Mouse (Mus musculus) urinary bladder, postnatal 14 days (tissue): ENCODE measurements around the gene Irak3.
A peak's percentile ranks its signal among the peaks of the same experiment; 100 is the strongest.
"Not testable (repeated sequence)": the region's sequence is repeated elsewhere in the genome, so short reads cannot be mapped to it uniquely, and the experiment has no call there.

Experiments used
- DNase-seq: peaks from one replicate; pipeline ENCODE4 v3.0.0; 2021; ENCODE audit warnings: low spot score

Irak3 gene

DNA sequence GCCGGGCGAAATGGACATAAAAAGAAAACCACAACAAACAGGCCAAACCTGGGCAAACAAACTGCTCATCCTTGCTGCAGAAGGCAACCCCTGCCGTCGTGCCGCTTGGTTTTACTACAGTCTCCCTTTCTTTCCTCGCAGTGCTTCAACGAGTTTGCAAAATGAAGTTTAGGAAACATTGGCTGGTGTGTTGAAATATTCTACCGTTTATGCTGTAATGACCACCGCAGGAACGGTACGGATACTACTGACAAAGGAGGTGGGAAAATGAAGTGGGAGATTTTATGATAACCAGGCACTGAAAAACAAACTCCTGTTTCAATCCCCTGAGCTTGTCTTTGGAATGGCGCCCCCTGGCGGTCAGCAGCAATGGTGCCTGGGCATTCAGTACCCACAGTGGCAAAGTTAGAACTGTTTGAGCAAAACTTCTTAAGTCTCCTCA lies at the start of gene Irak3:
Gene Irak3, minus strand, starts transcription at position 170 of the 442 bp plus-strand sequence.
- DNase-seq = peak; percentile 87

DNA sequence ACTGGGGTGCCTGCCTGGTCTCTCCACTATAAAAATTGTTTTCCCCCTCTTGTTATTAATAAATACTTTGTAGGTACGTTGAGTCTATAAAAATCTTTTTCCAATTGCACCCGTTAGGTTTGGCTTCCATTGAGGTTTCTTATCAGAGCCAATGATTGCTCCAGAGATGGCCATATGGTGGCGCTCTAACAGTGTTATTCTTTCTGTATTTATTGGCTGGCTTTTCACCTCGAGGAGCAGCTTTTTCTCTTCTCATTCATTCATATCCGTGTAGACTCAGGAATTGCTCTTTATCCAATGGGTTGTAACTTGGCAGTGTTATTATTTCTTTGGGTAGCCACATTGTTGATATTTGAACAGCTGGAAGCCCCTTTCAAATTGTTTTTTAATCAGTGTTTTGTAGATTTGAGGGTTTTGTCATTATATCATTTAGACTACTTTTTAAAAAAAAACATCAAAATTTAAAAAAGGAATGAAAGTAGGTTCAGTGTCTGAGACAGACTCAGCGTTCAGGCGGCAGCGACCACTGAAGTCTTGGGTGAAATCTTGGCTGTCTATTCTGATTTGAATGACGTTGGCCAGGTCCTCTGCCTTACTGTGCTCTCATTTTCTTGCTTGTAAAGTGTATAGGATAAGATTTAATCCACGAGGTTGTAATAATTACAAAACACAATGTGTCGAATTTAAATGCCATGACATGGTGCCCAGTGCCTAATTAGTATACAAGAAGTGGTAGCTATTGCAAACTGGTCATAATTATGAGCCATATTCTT lies 49.2 kb upstream of the Irak3 start:
- no peak for DNase-seq

DNA sequence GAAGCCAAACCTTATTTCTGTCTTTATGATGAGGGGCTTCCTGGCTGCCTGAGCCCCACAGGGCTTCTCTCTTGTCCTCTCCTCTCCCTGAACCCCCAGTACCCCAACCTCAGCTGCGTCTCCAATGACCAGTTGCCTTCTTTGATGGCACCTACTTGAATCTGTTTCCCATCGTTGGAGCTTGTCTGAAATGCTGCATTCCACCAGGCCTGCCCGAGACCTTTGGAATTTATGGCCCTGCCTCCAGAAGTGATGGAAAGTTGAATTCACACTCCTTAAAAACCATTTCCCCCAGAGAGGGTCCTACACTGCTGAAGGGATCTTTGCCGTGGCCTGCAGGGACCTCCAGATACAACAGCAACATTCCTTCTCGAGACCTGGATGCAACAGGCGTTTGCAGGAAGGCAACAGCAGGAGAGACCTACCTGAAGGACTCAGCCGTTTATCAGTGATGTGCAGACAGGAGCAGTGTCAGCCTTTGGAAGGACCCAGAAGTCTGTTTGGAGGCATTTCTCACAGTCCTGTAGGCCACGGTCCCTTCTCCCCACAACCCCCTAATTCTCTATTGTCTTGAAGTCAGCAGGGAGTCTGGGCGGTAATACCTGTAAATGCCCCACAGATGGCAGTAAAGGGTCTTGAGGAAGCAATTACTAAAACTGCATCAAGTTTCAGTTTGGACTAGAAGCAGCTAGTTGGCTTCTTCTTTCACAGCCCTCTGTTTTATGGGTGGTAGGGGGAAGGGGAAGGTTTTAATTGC lies 45.2 kb upstream of the Irak3 start:
- peak; percentile 43 for DNase-seq

DNA sequence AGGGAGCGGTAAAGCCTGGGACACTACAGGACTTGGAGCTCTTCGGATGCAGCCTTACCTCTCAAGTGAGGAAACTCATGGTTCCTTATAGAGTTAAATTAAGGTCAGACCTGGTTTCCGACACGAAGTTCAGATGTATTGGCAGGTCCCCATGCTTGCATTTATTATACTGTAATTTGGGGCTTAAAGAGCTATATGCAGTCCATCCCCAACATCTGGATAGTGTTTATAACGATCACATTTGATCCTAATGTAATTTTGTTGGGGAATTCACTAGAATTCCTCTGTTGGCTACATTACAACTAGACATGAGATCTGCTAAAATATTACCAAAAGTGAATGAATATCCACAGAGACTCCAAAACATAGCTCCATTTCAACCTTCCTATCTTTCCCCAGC lies 43.8 kb upstream of the Irak3 start:
- no peak for DNase-seq

DNA sequence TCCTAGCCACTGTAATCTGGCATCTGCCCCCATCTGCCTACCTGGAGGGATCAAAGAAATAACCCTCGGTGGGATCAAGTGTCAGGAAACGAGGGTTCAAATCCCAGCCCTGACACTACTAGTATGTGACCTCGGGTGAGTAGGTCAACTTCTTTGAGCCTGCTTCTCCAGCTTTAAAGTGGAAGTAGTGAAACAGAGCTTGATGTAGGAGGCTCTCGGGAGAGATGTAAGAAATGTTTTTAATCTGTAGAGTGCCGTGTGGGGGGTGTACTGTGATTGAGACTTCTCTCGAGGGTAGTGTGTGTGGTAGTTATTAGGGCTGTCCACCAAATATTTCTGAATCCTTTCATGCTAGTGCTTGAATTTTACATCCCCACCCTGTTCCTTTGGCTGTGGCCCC lies 40.5 kb upstream of the Irak3 start:
- DNase-seq = no peak

DNA sequence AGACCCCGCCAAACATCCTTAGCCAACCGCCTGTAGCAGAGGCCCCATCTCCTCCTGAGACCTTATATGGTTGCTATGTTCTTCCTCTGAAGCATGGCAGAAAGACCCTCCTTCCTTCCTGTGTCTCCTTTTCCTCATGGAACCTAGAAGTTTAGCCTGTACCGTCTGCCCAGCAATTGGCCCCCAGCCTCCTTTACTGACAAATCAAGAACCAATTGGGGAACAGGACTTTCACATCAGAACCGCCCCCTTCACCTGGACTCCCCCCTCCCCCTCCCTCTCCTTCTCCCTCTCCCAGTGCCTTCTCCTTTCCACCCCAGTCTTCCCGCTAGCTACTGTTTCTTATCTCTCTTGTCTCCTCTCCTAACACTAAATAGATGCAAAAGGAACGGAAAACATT lies 37.5 kb upstream of the Irak3 start:
- DNase-seq = no peak

DNA sequence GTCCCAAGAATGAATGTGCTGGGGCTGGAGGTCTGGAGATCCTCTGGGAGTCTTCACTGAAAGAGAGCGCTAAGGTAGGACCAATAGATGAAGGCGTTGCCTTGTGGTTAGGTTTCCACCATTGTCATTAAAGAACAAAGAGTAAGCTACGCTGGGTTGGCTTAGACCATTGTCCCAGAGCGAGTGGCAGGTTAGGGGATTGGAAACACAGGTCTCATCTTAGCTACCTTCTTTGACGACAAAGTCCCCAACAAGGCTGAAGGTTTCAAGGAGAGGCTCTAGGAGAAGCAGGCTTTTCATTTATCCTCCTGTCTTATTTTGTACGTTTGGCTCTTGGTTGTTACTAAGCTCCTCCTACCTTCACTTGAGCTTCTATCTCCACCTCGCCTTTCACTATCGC lies 36.3 kb upstream of the Irak3 start:
- no peak for DNase-seq

DNA sequence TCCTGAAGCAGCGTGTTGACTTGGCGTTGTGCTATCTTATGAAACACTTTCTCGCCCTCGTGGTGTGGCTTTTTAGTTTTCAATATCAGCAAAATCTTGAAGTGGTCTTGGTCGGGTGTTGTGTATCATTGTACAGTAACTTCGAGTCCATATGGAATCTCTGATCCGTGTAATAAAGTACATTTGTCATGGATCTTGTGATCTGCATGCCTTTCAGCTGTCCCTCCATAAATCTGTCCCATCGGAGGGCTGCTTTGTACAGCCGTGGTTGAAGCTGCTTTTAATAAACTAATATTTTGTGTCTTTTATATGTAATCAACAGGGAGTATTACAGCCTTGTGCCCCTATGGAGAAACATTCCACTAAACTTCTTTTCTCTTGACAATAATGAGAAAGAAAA lies 34.9 kb upstream of the Irak3 start:
- DNase-seq = no peak

DNA sequence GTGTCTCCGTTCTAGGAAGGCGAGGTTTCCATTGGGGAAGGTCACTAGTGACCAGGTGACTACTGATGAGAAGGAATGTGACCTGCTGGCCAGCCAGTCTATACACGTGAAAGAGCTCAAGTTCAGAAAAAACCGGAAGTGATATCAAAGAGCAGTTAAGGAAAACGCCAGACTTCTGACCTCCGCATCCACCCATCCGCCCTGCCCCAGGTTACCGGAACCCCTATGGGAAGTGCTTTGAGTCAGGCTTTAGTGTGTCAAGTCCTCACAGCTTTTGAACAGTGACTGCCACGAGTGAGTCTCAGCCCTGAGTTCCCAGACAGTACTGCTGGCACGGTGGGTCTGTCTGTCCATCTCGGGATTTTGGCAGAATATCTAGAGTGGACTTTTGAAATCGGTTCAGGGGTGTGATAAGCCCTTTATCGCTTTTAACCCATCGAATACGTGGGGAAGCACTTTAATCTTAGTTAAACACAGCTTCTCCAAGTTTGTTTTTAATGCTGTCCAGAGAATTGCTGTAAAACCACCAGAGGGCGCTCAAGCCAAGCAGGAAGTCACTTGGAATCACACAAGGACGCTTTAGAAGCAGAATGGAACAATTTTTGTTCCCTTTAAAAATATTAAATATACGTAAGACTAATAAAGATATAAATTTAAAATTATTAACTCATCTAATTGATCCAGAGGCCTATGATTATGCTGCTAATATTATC lies 31.9 kb upstream of the Irak3 start:
- DNase-seq = peak; percentile 60

DNA sequence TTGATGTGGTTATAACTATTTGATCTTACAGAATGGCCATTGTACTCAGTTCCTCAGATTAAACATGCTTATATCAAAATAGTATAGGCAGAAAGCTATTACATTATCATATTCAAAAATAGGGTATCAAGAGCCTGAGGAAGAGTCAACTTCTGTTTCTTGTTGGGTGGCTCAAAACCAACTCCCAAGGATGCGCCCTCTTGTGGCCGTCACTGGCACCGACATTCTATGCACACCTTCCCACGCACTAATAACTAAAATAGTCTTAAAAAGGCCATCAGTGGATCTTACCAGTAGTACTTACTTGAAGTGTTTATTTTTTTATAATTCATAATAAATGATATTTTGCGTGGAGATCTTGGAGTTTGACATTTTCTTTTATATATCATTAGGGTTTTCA lies 29.8 kb upstream of the Irak3 start:
- DNase-seq = peak; percentile 75

DNA sequence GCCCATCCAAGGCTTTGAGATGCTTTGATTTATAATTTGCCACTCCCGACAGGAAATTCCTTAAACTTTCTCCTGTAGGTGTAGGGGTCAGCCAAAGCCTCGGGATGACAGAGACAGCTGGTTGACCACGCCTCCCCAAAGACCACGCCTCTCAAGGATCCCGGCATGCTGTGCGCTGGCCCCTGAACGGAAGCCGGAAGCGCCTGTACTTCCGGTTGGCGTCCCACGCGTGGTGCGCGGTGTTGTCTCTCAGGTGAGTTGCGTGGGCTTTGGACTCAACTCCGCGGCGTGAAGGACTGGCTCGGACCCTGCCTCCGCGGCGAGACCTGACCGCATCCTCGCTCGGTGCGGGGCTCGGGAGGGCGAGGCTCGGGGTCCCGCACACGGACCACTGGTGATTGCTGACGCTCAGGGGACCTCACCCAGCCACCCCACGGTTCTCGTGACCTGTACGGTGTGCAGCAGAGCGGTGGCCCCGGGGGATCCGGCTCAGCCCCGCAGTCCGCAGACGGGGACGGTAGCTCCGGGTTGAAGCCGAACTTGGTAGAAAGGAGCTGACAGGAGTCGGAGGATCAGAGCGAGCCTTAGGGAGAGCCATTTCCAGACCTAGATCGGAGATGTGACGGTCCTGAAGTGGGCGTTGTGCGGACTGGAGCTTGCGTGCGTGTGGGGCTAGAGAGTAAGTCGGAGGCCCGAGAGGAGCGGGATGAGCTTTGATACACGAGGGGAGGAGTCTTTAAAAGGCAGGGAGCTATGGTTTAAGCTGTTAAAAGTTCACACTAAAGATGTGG lies 25.1 kb upstream of the Irak3 start, which contains the start of gene Llph:
Gene Llph, plus strand, starts transcription at position 200 of the 791 bp plus-strand sequence.
- DNase-seq = peak; percentile 90

DNA sequence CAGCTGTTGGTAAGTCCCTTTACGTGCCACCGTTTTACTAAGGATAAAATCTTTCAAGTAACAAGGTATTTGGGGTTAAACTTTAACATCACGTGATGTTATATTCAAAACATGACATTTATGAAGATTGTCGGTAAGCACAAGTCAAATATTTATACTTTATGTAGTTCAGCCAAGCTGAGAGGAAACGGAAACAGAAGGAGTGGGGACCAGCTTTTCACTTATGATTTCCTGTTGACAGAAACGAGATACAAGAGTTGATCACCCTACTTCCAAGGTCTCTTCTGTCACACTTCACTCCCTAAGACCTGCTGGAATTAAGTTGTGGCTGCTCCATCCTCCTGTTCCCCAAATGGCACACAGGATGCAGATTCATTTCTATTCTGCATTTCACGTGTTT lies 18.8 kb upstream of the Irak3 start:
- no peak for DNase-seq

DNA sequence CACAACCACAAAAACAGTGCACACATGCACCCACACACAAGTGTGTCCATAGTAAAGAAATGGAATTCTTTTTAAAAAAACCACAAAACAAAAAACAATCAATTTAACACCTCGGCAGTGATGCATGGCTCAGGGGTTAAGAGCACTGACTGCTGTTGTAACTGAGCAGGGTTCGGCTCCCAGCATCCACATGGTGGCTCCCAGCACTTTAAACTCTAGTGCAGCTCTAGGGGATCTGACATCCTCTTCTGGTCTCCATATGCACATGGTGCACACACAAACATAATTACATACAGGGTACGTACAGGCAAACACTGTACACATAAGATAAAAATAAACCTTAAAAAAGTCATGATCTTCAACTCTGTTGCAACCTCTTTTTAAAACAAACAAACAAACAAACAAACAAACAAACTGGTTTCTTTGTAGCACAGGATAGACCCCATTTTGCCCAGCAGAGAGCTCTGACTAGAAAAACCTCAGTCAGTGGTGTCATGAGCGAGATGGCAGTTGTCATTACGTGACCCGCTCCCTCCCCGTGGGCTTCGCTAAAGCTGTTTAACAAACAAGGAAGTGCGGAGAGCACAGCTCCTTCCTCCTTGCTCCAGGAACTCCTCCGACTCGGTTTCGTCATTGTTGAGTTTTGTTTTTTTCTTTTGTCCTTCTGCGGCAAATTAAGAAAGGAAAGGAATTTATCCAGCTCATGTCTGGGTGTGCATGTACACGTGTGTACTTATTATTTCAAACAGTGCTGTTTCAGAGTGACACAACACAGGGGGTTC lies 17.8 kb upstream of the Irak3 start:
- DNase-seq = peak; percentile 16

DNA sequence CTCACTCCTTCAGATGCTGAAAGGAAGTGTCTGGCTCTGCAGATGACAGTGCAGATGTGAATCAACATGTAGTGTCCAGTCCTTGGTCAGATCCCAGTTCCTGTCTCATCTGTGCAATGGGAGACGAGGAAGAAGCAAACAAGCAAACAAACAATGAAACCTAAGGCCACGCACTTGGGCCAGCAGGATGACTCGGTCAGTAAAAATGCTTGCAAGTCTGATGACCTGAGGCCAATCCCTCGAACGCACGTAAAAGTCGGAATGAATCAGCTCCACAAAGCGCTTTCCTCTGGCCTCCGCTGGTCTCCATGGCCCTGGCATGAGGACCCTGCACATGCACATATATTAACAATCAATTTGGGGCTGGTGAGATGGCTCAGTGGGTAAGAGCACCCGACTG lies 17.1 kb upstream of the Irak3 start:
- DNase-seq = no peak

DNA sequence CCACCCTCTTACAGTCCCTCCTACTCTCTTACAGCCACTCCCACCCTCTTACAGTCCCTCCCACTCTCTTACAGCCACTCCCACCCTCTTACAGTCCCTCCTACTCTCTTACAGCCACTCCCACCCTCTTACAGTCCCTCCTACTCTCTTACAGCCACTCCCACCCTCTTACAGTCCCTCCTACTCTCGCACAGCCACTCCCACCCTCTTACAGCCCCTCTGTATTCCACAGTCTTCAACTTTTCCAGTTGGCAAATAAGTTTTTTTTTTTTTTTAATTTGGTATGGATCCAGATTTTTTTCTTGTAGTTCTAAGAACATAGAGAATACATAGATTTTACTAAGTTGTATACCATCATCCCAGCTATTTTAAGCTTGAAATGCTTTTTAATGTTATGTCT lies 15.2 kb upstream of the Irak3 start:
- not testable (repeated sequence) for DNase-seq

DNA sequence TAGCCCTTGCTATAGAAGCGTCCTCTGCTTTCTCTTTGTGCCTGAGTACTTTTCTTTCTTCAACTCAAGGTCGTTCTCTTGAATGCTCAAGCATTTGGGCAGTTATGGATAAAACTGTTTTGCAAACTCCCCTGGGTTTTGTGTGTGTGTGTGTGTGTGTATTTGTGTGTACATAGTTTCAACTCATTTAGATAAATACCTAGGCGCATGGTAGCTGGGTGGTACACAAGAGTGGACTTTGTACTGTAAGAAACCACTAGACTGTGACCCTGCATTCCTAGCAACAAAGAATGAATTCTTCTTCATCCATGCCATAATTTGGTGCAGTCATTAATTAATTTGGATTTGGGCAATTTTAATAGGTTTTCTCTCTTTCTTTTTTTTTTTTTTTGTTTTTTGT lies 8.2 kb upstream of the Irak3 start:
- DNase-seq = no peak

DNA sequence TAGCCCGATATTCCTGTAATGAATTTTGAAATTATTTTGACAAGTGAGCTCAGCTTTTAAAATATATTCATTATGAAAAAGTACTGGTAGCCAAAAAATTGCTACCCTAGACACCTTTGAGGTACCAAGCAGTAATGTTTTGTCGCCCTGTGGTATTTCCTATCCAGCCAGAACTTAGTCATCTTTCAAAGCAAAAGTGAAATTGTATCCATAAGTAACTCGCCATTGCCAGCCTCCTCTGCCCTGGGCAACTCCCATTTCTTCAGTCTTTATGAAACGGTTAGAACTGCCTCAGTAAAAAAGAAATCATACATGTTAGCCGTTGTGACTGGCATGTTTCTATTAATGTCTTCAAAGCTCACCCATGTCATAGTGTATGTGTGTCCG lies 7.6 kb upstream of the Irak3 start:
- DNase-seq = no peak

DNA sequence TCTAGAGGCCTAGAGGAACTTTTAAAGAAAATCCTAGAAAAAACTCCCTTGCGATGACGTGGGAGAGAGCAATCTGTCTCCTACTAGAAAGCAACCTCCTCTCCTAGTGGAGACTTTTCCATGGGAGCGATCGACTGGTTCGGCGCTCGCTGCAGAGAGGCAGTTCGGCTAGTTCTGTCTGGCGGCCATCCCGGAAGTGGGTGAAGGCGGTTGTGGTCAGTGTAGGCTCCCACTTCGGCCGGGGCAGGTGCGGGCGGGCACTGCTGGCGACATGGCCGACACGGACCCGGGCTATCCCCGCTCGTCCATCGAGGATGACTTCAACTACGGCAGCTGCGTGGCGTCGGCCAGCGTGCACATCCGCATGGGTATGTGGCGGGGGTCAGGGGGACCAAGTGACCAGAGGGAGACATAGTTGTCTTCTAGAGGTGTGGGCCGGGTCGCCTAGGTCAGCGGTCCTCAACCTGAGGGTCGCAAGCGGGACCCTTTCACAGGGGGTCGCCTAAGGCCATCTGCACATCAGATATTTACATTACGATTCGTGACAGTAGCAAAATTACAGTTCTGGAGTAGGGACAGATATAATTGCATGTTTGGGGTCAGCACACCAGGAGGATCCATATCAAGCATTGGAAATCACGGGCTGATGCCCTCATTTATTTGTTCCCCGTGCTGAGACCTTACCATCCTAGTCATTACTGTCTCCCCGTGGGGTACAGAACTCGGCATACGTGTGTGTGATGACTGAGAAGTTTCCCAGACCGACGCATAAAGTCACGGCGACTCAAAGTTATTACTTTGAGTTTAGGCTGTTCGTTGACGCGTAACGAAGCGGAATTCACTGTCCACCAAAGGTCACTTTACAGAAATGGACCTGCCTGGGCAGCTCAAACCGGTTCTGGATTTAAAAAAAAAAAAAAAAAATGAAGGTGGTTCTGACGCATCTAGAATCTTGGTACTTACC lies 6.9 kb upstream of the Irak3 start:
- DNase-seq = peak; percentile 89

DNA sequence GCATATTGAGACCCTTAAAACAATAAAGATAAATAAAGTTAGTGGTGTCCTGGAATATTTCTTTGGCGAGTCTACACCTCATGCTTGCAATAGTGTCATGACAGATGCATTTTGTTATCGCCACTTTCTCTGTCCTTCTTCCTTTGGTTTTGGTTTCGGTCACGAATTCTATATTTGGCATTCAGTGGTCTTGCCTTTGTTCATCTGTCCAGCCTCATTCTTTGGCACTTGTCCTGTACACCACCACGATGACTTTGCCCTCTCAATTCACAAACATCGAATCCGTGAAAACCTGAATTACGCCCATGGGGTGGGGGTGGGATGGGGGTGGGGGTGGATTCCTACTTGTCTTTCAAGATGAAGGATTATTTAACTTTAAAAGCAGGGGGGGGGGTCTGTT lies 6.1 kb upstream of the Irak3 start:
- no peak for DNase-seq

DNA sequence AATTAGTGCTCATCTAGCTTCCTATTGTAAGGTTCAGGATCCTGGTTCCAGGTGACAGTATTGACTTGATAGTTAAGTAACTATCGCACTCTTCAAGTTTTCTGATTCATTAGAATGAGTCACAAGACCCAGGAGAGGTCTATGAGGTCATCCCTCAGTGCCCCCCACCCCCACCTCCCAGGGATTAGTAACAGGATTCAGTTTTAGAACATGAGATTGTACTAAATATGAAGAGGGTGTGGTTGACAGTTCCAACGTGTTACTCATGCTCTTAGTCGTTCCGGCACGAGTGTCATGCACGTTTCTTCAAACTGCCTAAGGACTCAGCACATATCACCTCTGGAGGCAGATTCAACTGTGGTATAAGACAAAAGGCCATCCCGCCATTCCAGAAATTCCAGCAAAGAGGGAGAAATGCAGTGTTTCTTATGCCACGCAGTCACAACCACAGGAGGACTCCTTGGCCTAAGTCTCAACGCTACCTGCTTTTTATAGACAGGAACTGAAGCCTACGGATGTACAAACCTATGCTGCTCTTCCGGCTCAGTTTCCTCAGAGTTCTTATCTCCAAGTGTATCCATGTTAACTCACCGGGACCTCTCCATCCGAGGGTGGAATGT lies 2.8 kb upstream of the Irak3 start:
- no peak for DNase-seq
